Mouse (Mus musculus): ENCODE data around the gene Ndufb7. TPM values are rescaled to one million over a fixed set of nuclear protein-coding genes. Genes with fewer than 3 reads are reported as not detected.
"Not testable (repeated sequence)": the region's sequence is repeated elsewhere in the genome, so short reads cannot be mapped to it uniquely, and the experiment has no call there.

Ndufb7 gene
- 237 and 248 TPM in 2 replicates for polyA plus RNA-seq (2012; rRNA removed)
- 298 and 313 TPM in 2 replicates for polyA plus RNA-seq (2014; fragmentation: Nextera tagmentation; extraction: Ambion mirVana)

DNA sequence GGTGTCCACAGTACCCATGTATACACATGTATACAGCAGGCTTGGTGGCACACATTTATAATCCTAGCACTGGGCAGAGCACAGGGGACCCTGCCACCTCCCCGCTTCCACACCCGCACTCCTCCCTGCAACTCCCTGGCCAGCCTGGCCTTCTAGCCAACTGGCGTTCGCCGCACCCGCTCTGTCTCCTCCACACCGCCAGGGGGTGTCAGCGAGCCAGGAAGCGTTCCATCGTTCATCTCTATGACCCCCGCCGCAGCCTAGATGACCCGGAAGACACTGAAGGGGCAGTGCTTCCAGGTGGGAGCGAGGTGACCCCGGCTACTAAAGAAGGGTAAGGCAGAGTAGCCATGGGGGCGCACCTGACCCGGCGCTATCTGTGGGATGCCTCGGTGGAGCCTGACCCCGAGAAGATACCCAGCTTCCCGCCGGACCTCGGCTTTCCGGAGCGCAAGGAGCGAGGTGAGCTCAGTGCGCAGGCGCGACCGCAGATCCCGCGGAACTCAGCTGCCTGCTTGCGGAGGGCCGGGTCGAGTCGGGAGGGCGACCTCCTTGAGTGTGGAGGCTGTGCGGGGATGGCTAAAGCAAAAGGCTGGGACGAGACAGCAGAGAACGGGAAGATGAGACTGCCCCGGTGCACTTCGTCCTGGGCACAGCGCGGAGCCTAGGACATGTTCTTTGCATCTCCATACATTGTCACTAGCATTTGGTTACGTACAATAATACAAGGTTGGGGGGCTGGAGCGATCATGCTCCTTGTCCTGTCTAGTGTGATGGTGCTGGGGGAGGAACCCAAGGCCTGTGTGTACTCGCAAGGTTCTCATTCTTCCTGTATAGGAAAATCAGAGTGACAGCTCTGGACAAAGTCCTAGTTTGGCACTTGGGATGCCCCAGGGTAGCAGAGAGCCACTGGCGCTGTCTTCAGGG lies at the start of gene Ndufb7:
Ndufb7 (plus strand) TSS at position 203 of the 927 bp plus-strand sequence.
- H3K4me3 ChIP-seq (replicated peaks; ENCODE audit: low read length) = peak within 1 kb of the TSS; percentile 71
- no peaks in the 10 kb centered on the region for H3K9me3 ChIP-seq (ENCODE audit: control insufficient read depth, low read length)
- DNase-seq (ENCODE audit: low spot score) = peak; percentile 89
- H3K4me1 ChIP-seq (ENCODE audit: control insufficient read depth, insufficient read depth, low read length) = peaks cover 9% of the 10 kb centered on the region
- peak within 1 kb of the TSS; percentile 86 for H3K4me2 ChIP-seq (replicated peaks; ENCODE audit: low read depth, low read length, severe bottlenecking)
- 0 out of 2 replicates have a peak within 1 kb of the TSS, but pooled peaks have one; percentile 9 for H3K27ac ChIP-seq (replicated peaks; ENCODE audit: low read depth, low read length)
- peaks cover 24% of the 10 kb centered on the region for H3K36me3 ChIP-seq (ENCODE audit: control insufficient read depth, insufficient read depth, low read length)
- WGBS = under 1% methylated on average over 47 of the region's 48 CpGs
- TF ChIP-seq POLR2A (IDR thresholded peaks at IDR 0.05; ENCODE audit: borderline replicate concordance, extremely low read depth, insufficient read depth, insufficient read length) = peak; percentile 68; the same call in 1 of the 2 replicates
- H3K27me3 ChIP-seq (ENCODE audit: control insufficient read depth, insufficient read depth, low read length) = no peaks in the 10 kb centered on the region
- ATAC-seq (ENCODE audit: low FRiP score, low read depth) = peak; percentile 90
- H3K9ac ChIP-seq (ENCODE audit: low read depth, low read length, severe bottlenecking) = peak within 1 kb of the TSS; percentile 75

DNA sequence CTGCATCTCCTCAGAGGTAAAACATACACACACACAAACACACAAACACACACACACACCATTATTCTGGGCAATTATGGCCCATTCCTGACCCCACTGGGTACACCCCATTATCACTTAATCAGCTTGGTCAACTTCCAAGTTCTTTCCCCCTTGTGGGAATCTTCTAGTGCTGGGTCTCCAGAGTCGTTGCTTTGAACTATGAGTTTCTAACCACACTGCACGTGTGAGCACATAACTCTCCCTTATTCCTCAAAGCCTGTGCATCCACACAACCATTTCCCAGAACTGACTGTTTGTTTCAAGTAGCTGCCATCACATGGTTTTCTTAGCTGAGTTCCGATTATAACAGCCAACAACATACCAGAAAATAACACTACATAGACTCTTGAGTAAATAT lies 46.0 kb upstream of the Ndufb7 start:
- Histone ChIP-seq H3K4me3 (replicated peaks; ENCODE audit: low read length) (no peak overlapping the region), H3K9ac (ENCODE audit: low read depth, low read length, severe bottlenecking) (no peak overlapping the region), H3K4me1 (ENCODE audit: control insufficient read depth, insufficient read depth, low read length) (no peaks in the 10 kb centered on the region), H3K4me2 (replicated peaks; ENCODE audit: low read depth, low read length, severe bottlenecking) (no peak overlapping the region), H3K36me3 (ENCODE audit: control insufficient read depth, insufficient read depth, low read length) (no peaks in the 10 kb centered on the region), H3K27me3 (ENCODE audit: control insufficient read depth, insufficient read depth, low read length) (no peaks in the 10 kb centered on the region), H3K27ac (replicated peaks; ENCODE audit: low read depth, low read length) (no peak overlapping the region), H3K9me3 (ENCODE audit: control insufficient read depth, low read length) (no peaks in the 10 kb centered on the region)
- WGBS = 76% methylated on average over 3 of the region's 3 CpGs
- TF ChIP-seq POLR2A (IDR thresholded peaks at IDR 0.05; ENCODE audit: borderline replicate concordance, extremely low read depth, insufficient read depth, insufficient read length) = no peak
- ATAC-seq (ENCODE audit: low FRiP score, low read depth) = no peak
- DNase-seq (ENCODE audit: low spot score) = no peak

DNA sequence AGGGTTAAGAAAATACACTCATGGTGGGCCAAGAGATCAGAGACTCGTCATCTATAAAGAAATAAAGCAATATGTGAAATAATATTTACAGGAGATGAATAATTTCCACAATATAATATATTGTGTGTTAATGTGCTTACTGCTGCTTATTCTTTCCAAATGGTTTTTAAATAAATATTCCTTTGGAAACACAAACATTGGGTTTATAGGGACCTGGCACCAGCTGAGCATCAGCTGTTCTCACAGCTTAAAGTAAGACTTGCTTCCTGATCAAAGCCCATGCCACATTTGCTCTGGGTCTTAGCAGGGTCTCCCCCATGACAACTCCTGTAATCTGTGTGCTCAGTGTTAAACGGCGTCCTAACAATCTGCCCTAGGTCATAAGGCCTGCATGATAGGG lies 45.6 kb upstream of the Ndufb7 start:
- ATAC-seq (ENCODE audit: low FRiP score, low read depth); DNase-seq (ENCODE audit: low spot score); H3K27ac ChIP-seq (replicated peaks; ENCODE audit: low read depth, low read length); H3K4me3 ChIP-seq (replicated peaks; ENCODE audit: low read length); H3K36me3 ChIP-seq (ENCODE audit: control insufficient read depth, insufficient read depth, low read length); H3K4me2 ChIP-seq (replicated peaks; ENCODE audit: low read depth, low read length, severe bottlenecking); H3K9me3 ChIP-seq (ENCODE audit: control insufficient read depth, low read length); H3K4me1 ChIP-seq (ENCODE audit: control insufficient read depth, insufficient read depth, low read length); H3K9ac ChIP-seq (ENCODE audit: low read depth, low read length, severe bottlenecking); H3K27me3 ChIP-seq (ENCODE audit: control insufficient read depth, insufficient read depth, low read length): not testable (repeated sequence)
- WGBS = 71% methylated on average over 3 of the region's 3 CpGs

DNA sequence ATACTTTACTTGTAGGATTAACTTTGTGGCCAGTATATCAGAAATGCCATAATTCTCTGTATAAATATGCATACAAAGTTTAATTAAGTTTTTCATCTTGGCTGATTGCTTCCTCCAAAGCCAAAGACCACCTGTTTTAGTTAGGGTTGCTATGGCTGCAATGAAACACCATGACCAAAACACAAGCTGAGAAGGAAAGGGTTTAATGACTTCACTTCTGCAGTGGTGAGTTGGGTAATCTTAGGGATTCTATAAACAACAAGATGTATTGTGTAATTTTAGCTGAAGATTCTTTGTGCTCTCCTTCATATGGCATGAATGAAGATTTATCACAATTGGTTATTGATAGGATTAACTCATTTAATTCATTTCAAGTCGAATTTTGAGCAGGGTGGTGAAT lies 45.2 kb upstream of the Ndufb7 start:
- no peaks in the 10 kb centered on the region for H3K9me3 ChIP-seq (ENCODE audit: control insufficient read depth, low read length)
- H3K9ac ChIP-seq (ENCODE audit: low read depth, low read length, severe bottlenecking) = no peak overlapping the region
- H3K27ac ChIP-seq (replicated peaks; ENCODE audit: low read depth, low read length) = no peak overlapping the region
- H3K4me3 ChIP-seq (replicated peaks; ENCODE audit: low read length) = no peak overlapping the region
- 22% methylated on average over 1 of the region's 1 CpGs for WGBS
- H3K27me3 ChIP-seq (ENCODE audit: control insufficient read depth, insufficient read depth, low read length) = no peaks in the 10 kb centered on the region
- H3K4me1 ChIP-seq (ENCODE audit: control insufficient read depth, insufficient read depth, low read length) = no peaks in the 10 kb centered on the region
- no peaks in the 10 kb centered on the region for H3K36me3 ChIP-seq (ENCODE audit: control insufficient read depth, insufficient read depth, low read length)
- no peak for TF ChIP-seq POLR2A (IDR thresholded peaks at IDR 0.05; ENCODE audit: borderline replicate concordance, extremely low read depth, insufficient read depth, insufficient read length)
- DNase-seq (ENCODE audit: low spot score) (no peak), ATAC-seq (ENCODE audit: low FRiP score, low read depth) (no peak)
- no peak overlapping the region for H3K4me2 ChIP-seq (replicated peaks; ENCODE audit: low read depth, low read length, severe bottlenecking)

DNA sequence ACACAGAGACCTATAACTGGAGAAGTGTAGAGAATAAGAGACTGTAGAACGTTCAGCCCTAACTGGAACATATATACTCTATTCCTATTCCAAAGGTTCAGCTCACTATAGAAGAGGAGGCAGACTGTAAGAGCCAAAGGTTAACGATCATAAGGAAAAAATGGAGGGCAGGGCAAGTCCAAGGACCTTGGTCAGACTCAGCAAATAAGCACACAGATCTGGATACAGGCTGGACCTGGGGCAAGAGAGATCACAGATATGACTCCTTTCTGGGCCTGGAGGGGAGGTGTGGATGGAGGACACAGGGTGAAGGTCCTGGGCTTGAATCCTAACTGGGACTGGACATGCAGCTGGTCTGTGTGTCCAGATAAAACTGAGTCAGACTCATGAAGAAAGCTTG lies 31.7 kb upstream of the Ndufb7 start:
- Histone ChIP-seq H3K4me2 (replicated peaks; ENCODE audit: low read depth, low read length, severe bottlenecking) (no peak overlapping the region), H3K4me1 (ENCODE audit: control insufficient read depth, insufficient read depth, low read length) (no peaks in the 10 kb centered on the region)
- TF ChIP-seq POLR2A (IDR thresholded peaks at IDR 0.05; ENCODE audit: borderline replicate concordance, extremely low read depth, insufficient read depth, insufficient read length) = no peak

More for the DNA sequence above, 31.7 kb upstream of the Ndufb7 start:
- no peaks in the 10 kb centered on the region for H3K9me3 ChIP-seq (ENCODE audit: control insufficient read depth, low read length)
- 85% methylated on average over 2 of the region's 2 CpGs for WGBS
- ATAC-seq (ENCODE audit: low FRiP score, low read depth) = no peak
- no peak overlapping the region for H3K9ac ChIP-seq (ENCODE audit: low read depth, low read length, severe bottlenecking)
- H3K27me3 ChIP-seq (ENCODE audit: control insufficient read depth, insufficient read depth, low read length) = no peaks in the 10 kb centered on the region
- H3K4me3 ChIP-seq (replicated peaks; ENCODE audit: low read length) = no peak overlapping the region
- no peaks in the 10 kb centered on the region for H3K36me3 ChIP-seq (ENCODE audit: control insufficient read depth, insufficient read depth, low read length)
- DNase-seq (ENCODE audit: low spot score) = no peak
- H3K27ac ChIP-seq (replicated peaks; ENCODE audit: low read depth, low read length) = no peak overlapping the region
